Mouse (Mus musculus) megakaryocyte, embryonic 14.5 days (primary cell): ENCODE data around the gene Map1lc3a.

Experiments used
- FLI1 ChIP-seq: IDR thresholded peaks from 2 replicates; pipeline ENCODE4 v1.6.1; 2012; ENCODE audit warnings: low read length, inconsistent platforms, mixed read lengths
- GATA1 ChIP-seq: IDR thresholded peaks from 3 replicates; pipeline ENCODE4 v1.6.1; 2012; ENCODE audit warnings: mixed read lengths, low read length, inconsistent platforms, borderline replicate concordance

- no peak for TF ChIP-seq FLI1
- TF ChIP-seq GATA1: no peak
Measured at GRCm38 (mm10) chr2:155242296-155242855, 33.7 kb upstream of the Map1lc3a start.
